Comparison of ENCODE assay signal across 27 mouse cellular contexts in genomic region chr1:131015281-131015680, GRCm38 (mm10). TPM values are rescaled to one million over a fixed set of nuclear protein-coding genes. Genes with fewer than 3 reads are reported as not detected.
"Had no signal": no experiment of that assay in that cellular context is flagged by ENCODE, and none has a peak within 500 bp of the region (broad histone marks: within the 10 kb centered on the region; RNA-seq: fewer than 3 reads in every experiment).

No protein-coding gene starts in this region.

- H3K27ac ChIP-seq: intestine, embryonic 15.5 days; kidney, embryonic 15.5 days; left cerebral cortex, adult 2 months; limb, embryonic 12.5 days; limb, embryonic 15.5 days; liver, embryonic 12.5 days; liver, embryonic 15.5 days; midbrain, embryonic 13.5 days; neural tube, embryonic 12.5 days; neural tube, embryonic 15.5 days; stomach, embryonic 15.5 days had no signal

- H3K9ac ChIP-seq: intestine, embryonic 15.5 days; kidney, embryonic 15.5 days; limb, embryonic 12.5 days; limb, embryonic 15.5 days; liver, embryonic 12.5 days; liver, embryonic 15.5 days; lung, embryonic 14.5 days; midbrain, embryonic 13.5 days; neural tube, embryonic 12.5 days; neural tube, embryonic 15.5 days; stomach, embryonic 15.5 days had no signal

- H3K4me3 ChIP-seq: intestine, embryonic 15.5 days; kidney, embryonic 15.5 days; left cerebral cortex, adult 2 months; limb, embryonic 12.5 days; limb, embryonic 15.5 days; liver, embryonic 12.5 days; liver, embryonic 15.5 days; midbrain, embryonic 13.5 days; neural tube, embryonic 12.5 days; neural tube, embryonic 15.5 days; stomach, embryonic 15.5 days had no signal

- DNase-seq: kidney, adult 11 months; kidney, adult 8-10 months; kidney, postnatal 10 days; kidney, postnatal 36 days; layer of hippocampus, postnatal 36 days; lung, embryonic 14.5 days; lung, postnatal 36 days; right cerebral cortex, postnatal 25 days; spleen, adult 18-20 months; thymus, postnatal 25 days had no signal

- H3K4me1 ChIP-seq: limb, embryonic 15.5 days; liver, embryonic 15.5 days; midbrain, embryonic 13.5 days; neural tube, embryonic 12.5 days; neural tube, embryonic 15.5 days; stomach, embryonic 15.5 days had no signal

- H3K4me2 ChIP-seq: intestine, embryonic 15.5 days; kidney, embryonic 15.5 days; limb, embryonic 12.5 days; limb, embryonic 15.5 days; liver, embryonic 12.5 days; liver, embryonic 15.5 days; lung, embryonic 14.5 days; midbrain, embryonic 13.5 days; neural tube, embryonic 12.5 days; neural tube, embryonic 15.5 days; stomach, embryonic 15.5 days had no signal

- ATAC-seq: intestine, embryonic 15.5 days; liver, embryonic 12.5 days; lung, postnatal 0 days; midbrain, embryonic 13.5 days had no signal

- H3K9me3 ChIP-seq: intestine, embryonic 15.5 days; kidney, embryonic 15.5 days; limb, embryonic 12.5 days; limb, embryonic 15.5 days; liver, embryonic 12.5 days; liver, embryonic 15.5 days; midbrain, embryonic 13.5 days; neural tube, embryonic 12.5 days; neural tube, embryonic 15.5 days; stomach, embryonic 15.5 days had no signal

- H3K36me3 ChIP-seq: intestine, embryonic 15.5 days; kidney, embryonic 15.5 days; limb, embryonic 12.5 days; limb, embryonic 15.5 days; liver, embryonic 12.5 days; liver, embryonic 15.5 days; midbrain, embryonic 13.5 days; neural tube, embryonic 12.5 days; neural tube, embryonic 15.5 days; stomach, embryonic 15.5 days had no signal

- H3K27me3 ChIP-seq: intestine, embryonic 15.5 days; kidney, embryonic 15.5 days; limb, embryonic 12.5 days; limb, embryonic 15.5 days; midbrain, embryonic 13.5 days; neural tube, embryonic 12.5 days; neural tube, embryonic 15.5 days; stomach, embryonic 15.5 days had no signal

RNA-seq across cellular contexts. Expression of gene Il10, which starts 4.4 kb away (rescaled TPM):
- total RNA-seq: layer of hippocampus, adult 8-10 months; layer of hippocampus, postnatal 10 days; layer of hippocampus, postnatal 36 days; left cerebral cortex, adult 2 months; left cerebral cortex, postnatal 10 days; left cerebral cortex, postnatal 36 days; midbrain, postnatal 0 days had no signal
- polyA plus RNA-seq: intestine, embryonic 15.5 days; kidney, embryonic 15.5 days; limb, embryonic 15.5 days; liver, embryonic 12.5 days; liver, embryonic 15.5 days; lung, embryonic 14.5 days; lung, postnatal 0 days; midbrain, embryonic 13.5 days; midbrain, postnatal 0 days; neural tube, embryonic 12.5 days; neural tube, embryonic 15.5 days; stomach, embryonic 15.5 days had no signal
